Mouse (Mus musculus) monocyte, adult 59 days (primary cell): ENCODE measurements around the gene Nuak2. TPM values are rescaled to one million over a fixed set of nuclear protein-coding genes. Genes with fewer than 3 reads are reported as not detected.

ENCODE experiments used
- total RNA-seq, 2 experiments: library from RNA; stranded (reverse); gene quantifications; one replicate each; pipeline ENCODE4 v1.2.4; 2023

Gene Nuak2
- 100 to 1,000 TPM; 153 to 166 TPM for total RNA-seq

GRCm38 (mm10) chr1:132315889-132316624 is at the start of gene Nuak2:
Gene Nuak2 (plus strand): TSS chr1:132316126.

GRCm38 (mm10) chr1:132298425-132298800 is 17.5 kb upstream of the Nuak2 start, which contains the start of gene Klhdc8a:
Gene Klhdc8a (plus strand): TSS chr1:132298626.

Other genes starting within 250 kb of the Nuak2 start
- gene Mfsd4a, start 248.1 kb upstream of the Nuak2 start, total RNA-seq, result not detected
- gene Cdk18, start 176.4 kb upstream of the Nuak2 start, total RNA-seq, result 1 to 10 TPM; 1.4 to 3.2 TPM
- gene Lemd1, start 124.7 kb upstream of the Nuak2 start, total RNA-seq, result not detected
- gene AC124108.1, start 124.7 kb upstream of the Nuak2 start, total RNA-seq, result not detected
- not detected for gene Gm10188, start 86.4 kb upstream of the Nuak2 start, total RNA-seq
- not detected for gene Klhdc8a, start 17.5 kb upstream of the Nuak2 start, total RNA-seq
- 10 to 100 TPM; 12.8 to 16.1 TPM for gene Tmcc2, start 75.2 kb downstream of the Nuak2 start, total RNA-seq
- 10 to 100 TPM; 47.2 to 55.3 TPM for gene Dstyk, start 101.4 kb downstream of the Nuak2 start, total RNA-seq
- gene Rbbp5, start 161.2 kb downstream of the Nuak2 start, total RNA-seq, result 10 to 100 TPM; 43.9 to 45.1 TPM
- 1 to 10 TPM; 5.8 to 7.4 TPM for gene Tmem81, start 190.1 kb downstream of the Nuak2 start, total RNA-seq
- not detected for gene Cntn2, start 227.1 kb downstream of the Nuak2 start, total RNA-seq